Mouse (Mus musculus): ENCODE measurements around the gene Sh3pxd2a.
A peak's percentile ranks its signal among the peaks of the same experiment; 100 is the strongest.

Sh3pxd2a gene

GRCm38 (mm10) chr19:47491853-47492252 lies 27.7 kb upstream of the Sh3pxd2a start:
- no peak for DNase-seq (ENCODE audit: low spot score)

DNA sequence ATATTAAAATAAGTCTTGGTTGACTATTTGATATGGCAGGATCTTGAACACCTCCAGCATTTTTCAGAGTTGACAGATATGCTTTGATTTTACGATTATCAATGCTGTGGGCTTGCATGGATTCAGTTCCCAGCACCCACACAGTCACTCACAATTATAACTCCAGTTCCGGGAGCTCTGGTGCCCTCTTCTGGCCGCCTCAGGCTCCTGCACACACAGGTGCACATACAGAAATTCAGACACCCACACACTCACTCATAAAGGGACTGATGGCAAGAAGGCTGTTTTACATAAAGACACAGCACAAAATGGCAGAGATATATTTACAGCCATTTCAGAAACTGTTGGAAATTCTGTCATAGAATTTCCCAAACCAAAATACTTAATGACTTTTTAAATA lies 25.0 kb upstream of the Sh3pxd2a start:
- DNase-seq (ENCODE audit: low spot score) = no peak

DNA sequence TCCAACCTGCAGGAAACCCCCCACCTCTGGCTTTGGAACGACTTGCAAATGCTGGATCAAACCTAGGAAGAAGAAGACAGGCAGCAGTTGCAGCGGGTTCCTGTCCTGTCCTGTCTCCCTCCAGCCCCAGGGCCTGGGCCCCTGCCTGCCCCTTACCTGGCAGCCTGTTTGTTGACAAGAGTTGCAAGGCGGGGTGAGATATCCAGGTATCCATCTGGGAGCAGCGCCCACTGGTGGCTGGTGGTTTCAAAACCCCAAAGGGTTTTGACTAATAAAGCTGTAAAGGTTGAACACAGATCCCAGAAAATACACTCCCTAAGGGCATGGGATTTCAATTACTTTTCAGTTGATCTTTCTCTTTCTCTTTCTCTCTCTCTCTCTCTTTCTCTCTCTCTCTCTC lies 24.0 kb upstream of the Sh3pxd2a start:
- DNase-seq (ENCODE audit: low spot score) = no peak

DNA sequence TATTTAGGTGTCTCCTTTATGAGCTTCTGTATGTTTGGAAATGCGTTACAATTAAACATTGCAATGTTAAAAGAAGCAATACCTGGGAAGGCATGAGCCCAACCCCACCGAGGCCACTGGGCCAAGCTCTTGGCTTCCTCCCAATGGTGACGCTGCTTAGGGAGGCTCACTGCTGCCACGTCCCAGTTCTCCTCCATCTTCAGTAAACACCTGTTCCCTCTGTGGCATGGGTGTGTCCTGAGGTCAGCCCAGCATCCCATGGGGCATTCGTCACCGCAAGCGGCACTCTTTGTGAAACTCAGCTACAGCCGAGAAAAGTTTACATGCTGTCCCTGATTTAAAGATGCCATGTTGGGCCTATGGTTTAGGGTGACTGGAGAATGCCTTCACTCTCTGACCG lies 23.4 kb upstream of the Sh3pxd2a start:
- no peak for DNase-seq (ENCODE audit: low spot score)

- DNase-seq (ENCODE audit: low spot score) = no peak
Measured at GRCm38 (mm10) chr19:47485997-47486566, 21.9 kb upstream of the Sh3pxd2a start.

GRCm38 (mm10) chr19:47484110-47484509 lies 19.9 kb upstream of the Sh3pxd2a start:
- DNase-seq (ENCODE audit: low spot score) = no peak

GRCm38 (mm10) chr19:47483346-47483745 lies 19.1 kb upstream of the Sh3pxd2a start:
- DNase-seq (ENCODE audit: low spot score) = no peak

GRCm38 (mm10) chr19:47473453-47473852 lies 9.3 kb upstream of the Sh3pxd2a start:
- DNase-seq (ENCODE audit: low spot score) = no peak

DNA sequence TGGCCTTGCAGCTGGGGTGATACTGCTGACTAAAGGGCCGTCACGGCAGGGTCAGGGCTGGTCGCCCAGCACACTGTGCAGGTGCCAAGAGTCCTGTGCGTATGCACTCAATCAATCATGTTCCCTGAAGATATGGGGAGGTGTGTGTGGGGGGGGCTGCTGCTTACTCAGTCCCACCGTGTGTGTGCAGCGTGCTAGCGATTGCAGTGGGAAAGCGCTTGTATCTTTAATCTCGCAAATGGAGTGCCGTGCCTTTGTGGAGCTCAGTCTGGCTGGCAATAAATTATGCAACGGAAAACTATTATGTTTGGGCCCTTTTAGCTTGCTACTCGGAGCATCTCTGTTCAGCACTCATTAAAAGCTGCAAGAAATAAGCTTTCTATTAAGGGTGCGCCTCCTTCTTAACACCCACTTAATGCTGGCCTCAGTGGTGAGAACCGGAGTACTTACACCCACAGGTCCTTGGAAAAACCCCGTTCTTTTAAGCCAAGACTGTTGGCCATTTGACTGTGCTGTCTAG lies 8.7 kb upstream of the Sh3pxd2a start:
- DNase-seq (ENCODE audit: low spot score) = no peak

DNA sequence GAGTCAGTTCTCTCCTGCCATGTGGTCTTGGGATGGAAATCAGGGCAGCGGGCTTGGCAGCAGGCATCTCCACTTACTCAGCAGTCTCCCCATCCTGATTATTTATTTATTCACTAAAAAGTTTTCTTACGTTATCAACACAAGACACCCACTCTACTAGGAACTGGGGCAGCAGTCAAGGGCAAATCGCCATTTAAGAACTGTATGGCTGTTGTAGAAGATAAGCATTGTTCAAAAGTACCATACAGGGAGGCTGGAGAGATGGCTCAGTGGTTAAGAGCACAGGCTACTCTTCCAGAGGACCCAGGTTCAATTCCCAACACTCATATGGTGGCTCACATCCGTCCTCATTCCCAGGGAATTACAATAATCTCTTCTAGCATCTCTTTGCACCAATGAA lies 7.6 kb upstream of the Sh3pxd2a start:
- no peak for DNase-seq (ENCODE audit: low spot score)

DNA sequence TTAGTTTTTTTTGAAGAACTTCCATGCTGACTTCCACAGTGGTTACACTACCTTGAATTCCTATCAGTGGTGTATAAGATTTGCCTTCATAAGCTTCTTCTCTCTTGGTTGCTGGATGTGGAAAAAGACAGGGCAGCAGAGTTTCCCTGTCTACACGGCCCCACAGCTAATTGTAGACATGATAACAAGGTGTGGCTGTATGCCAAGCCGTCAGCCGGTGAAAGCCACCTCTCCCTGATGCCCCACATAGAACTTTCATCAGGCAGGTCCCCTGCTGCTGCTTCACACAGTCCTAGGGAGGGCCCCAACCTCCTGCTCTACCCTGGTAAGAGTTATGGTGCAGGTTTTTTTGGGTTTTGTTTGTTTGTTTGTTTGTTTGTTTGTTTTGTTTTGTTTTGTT lies 4.5 kb upstream of the Sh3pxd2a start:
- DNase-seq (ENCODE audit: low spot score) = no peak

- no peak for DNase-seq (ENCODE audit: low spot score)
Measured at GRCm38 (mm10) chr19:47466775-47467174, 2.6 kb upstream of the Sh3pxd2a start.

- no peak for DNase-seq (ENCODE audit: low spot score)
Measured at GRCm38 (mm10) chr19:47465467-47465866, 1.3 kb upstream of the Sh3pxd2a start.

DNA sequence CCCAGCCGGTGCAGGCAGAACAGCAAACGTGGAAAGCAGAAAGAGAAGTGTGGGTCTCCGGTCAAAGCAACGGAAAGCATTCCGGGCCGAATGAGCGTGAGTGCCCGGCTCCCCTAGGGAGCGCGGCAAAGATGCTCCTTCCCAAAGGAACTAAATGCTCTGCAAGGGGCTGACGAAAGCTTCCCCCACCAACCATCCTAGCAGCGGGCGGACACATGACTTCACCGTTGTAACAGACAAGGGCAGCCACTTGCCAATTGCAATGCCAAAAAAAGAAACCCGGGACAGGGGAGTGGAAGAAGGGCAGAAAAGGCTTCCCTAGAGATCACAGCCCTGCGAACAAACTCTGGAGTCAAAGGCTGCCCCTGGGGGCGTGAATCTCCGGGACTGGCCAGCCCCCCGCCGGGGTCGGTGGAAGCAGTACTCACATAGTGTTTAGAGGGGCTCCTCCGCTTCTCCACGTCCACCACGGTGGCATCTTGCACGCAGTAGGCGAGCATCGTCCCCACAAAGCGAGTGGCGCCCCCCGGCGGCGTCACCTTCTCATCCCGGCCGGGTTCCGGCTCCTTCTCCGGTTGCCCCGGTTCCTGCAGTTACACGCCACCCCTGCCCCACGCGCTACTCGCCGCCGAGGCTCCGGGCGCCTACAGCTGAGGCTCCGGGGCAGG lies 431 bp downstream of the Sh3pxd2a start:
- DNase-seq (ENCODE audit: low spot score) = peak; percentile 76

DNA sequence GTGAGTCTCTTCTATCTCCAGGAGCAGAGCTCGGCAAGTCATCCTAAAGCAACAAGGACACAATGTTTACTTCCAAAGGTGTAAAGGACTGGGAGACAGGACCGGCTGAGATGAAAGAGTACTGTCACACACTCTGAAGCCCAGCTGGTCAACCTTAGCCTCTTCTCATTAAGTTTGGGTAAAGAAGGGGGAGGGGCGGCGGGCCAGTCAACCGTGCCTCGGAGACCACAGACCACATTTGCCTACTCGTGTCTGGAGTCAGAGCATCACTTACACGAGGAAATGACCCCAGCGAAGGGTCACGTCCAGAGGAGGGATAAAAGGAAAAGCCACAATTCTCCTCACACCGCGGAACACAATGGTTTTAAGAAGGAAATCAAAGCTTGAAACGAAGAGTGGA lies 995 bp downstream of the Sh3pxd2a start:
- no peak for DNase-seq (ENCODE audit: low spot score)

GRCm38 (mm10) chr19:47462725-47463124 lies 1.5 kb downstream of the Sh3pxd2a start:
- DNase-seq (ENCODE audit: low spot score) = no peak

GRCm38 (mm10) chr19:47461838-47462237 lies 2.4 kb downstream of the Sh3pxd2a start:
- DNase-seq (ENCODE audit: low spot score) = no peak

DNA sequence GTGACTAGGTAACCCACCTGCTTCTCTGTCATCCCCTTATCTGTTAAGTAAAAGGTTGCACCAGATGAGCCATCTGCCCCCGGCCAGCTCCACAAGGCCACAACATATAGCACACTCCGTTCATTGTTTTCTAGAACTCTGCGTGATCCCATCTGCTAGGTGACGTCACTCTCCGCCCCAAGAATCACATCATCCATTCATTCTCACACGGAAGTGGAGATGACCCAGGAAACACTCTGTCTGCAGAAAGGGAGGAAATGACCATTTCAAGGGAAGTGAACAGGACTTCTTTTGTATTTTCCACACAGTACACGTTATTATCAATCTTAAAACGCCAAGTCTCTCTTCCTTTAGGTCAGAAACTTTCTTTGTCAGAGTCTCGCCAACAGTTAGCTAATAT lies 2.8 kb downstream of the Sh3pxd2a start:
- no peak for DNase-seq (ENCODE audit: low spot score)

GRCm38 (mm10) chr19:47460120-47460960 lies 3.9 kb downstream of the Sh3pxd2a start:
- DNase-seq (ENCODE audit: low spot score) = no peak

GRCm38 (mm10) chr19:47459214-47459613 lies 5.0 kb downstream of the Sh3pxd2a start:
- DNase-seq (ENCODE audit: low spot score) = no peak

DNA sequence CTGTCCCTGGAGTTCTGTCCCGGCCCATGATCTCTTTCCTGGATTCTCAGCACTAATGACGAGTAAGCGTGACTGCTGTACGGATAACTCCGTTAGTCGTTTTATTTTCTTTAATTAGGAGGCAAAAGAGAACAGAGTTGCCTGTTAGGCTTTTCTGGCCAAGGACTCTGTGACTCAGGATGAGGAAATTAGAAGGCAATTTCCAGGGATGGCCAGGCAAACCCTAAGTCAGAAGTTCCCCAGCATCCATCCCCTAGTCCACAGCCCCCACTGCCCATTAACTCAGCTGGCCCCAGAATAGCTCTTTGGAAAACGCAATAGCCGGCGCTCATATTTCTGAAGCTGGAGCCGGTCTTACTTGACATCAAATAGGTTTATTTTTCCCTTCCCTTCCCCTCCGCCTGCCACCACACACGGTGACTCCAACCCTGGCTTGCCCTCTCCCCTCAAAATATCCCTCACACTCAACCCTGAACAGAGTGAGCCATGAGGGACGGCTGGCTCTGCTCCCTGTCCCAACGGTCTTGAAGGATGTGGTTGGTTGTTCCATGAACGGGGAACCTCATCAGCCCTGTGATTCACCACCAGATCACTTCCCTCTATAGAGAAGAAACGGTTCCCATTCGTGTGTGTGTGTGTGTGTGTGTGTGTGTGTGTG lies 5.6 kb downstream of the Sh3pxd2a start:
- no peak for DNase-seq (ENCODE audit: low spot score)

DNA sequence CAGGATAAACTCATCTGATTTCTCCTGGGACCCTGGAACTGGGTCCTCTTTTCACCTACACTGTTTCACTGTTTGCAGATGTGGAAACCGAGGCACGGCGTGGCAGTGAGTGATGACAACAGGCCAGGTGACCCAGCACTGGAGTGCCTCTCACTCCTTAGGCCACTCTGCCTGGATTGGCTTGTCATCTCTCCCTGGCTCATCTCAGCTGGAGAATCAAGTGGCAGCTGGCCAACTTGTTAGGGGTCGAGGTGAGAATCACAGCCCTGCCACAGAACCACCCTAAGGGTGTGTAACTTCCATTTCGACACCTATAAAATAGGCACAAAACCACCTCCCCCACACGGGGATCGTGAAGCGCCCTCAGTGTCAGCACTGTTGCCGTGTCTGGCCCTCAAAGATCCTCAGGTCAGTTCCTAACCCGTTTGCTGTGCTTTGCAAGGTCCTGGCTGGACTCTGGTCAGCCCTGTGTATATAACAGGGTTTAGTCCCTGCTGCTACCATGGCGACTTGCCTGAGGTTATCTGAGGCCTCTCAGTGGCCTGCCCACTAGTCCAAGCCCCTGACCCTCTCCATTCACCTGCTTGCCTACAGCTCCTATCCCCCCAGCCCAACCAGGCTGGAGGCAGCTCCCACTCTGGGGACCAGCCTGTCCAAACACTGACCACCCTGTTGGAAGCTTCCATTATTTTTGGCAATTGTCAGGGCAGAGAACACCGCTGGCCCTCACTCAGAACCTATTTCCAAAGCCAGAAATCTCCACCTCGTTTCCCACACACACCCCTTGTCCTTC lies 6.3 kb downstream of the Sh3pxd2a start:
- DNase-seq (ENCODE audit: low spot score) = no peak
